Mouse (Mus musculus) E14TG2a.4 (cell line): ENCODE measurements at regions not wholly inside any gene's neighbourhood (a gene's known extent, or its start where the extent isn't known, plus 50 kb on each side); places are given as distances from the start of the nearest gene placed in this dataset.
"Not testable (repeated sequence)": the region's sequence is repeated elsewhere in the genome, so short reads cannot be mapped to it uniquely, and the experiment has no call there.

Experiments used
- H3K27me3 ChIP-seq: 2 replicates; pipeline ENCODE4 v1.6.1; 2014; ENCODE audit warnings: low read length, control low read depth; ENCODE audit not compliant: insufficient read depth
- H3K36me3 ChIP-seq: 2 replicates; pipeline ENCODE4 v1.6.1; 2014; ENCODE audit warnings: low read length, control low read depth; ENCODE audit not compliant: insufficient read depth
- H3K4me1 ChIP-seq: replicated peaks from 2 replicates; pipeline ENCODE4 v1.6.1; 2014; ENCODE audit warnings: low read depth, low read length, control low read depth
- H3K4me3 ChIP-seq: replicated peaks from 2 replicates; pipeline ENCODE4 v1.5.1; 2014; ENCODE audit warnings: mild to moderate bottlenecking, low read length
- H3K9me3 ChIP-seq: 2 replicates; pipeline ENCODE4 v1.6.1; 2014; ENCODE audit warnings: low read length, control low read depth
- CTCF ChIP-seq: conservative IDR thresholded peaks from 2 replicates; pipeline ENCODE4 v1.5.1; 2014; ENCODE audit warnings: low read length
- NANOG ChIP-seq: IDR thresholded peaks from 2 replicates; pipeline ENCODE4 v1.6.1; 2014; ENCODE audit warnings: borderline replicate concordance, low read length, mixed read lengths
- POU5F1 ChIP-seq: IDR thresholded peaks from 2 replicates; pipeline ENCODE4 v1.6.1; 2014; ENCODE audit warnings: low read length, borderline replicate concordance

DNA sequence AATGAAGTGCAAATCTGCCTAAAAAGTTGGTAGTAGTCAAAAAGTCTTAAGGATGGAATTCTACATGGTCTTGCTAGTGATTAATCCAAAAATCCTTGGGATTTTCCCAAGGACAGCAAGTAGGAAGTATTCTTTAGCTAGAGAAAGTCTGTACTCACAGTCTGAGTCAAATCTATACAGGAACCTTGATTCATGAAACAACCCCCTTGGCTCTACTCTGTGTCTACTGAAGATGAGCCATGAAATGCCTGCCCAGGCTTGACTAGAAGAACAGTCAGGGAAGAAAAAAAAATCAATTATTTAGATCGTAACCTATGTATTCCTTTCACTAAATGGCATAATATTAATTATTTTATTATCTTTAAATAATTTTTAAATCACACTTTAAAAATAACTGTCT is 454.2 kb downstream of the Inhba start:
- Histone ChIP-seq H3K27me3 (no peaks in the 10 kb centered on the region), H3K4me1 (no peaks in the 10 kb centered on the region), H3K36me3 (no peaks in the 10 kb centered on the region), H3K9me3 (no peaks in the 10 kb centered on the region), H3K4me3 (no peak overlapping the region)
- TF ChIP-seq POU5F1: no peak
- TF ChIP-seq CTCF: no peak
- TF ChIP-seq NANOG: no peak

DNA sequence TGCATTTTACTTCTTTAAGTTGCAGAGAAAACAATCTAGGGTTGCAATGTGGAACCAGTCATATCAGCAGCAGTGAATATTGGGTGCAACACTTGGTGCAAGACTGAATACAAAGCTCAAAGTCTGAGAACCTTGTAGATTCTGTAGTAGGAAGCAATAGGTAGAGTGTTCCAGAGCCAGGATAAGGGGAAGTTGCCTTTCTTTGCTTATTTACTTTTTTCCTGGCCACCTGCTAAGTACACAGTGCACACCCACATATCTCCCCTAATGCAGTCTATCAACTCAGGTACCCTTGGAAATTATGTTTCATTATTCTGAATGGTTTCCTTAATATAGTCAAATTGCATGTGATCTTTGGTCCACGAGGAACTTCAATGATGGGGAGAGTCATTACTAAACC is 464.9 kb downstream of the Inhba start:
- H3K27me3 ChIP-seq: no peaks in the 10 kb centered on the region
- H3K9me3 ChIP-seq: no peaks in the 10 kb centered on the region
- no peaks in the 10 kb centered on the region for H3K36me3 ChIP-seq
- H3K4me1 ChIP-seq: no peaks in the 10 kb centered on the region
- H3K4me3 ChIP-seq: no peak overlapping the region
- no peak for TF ChIP-seq CTCF
- TF ChIP-seq POU5F1: no peak
- no peak for TF ChIP-seq NANOG

DNA sequence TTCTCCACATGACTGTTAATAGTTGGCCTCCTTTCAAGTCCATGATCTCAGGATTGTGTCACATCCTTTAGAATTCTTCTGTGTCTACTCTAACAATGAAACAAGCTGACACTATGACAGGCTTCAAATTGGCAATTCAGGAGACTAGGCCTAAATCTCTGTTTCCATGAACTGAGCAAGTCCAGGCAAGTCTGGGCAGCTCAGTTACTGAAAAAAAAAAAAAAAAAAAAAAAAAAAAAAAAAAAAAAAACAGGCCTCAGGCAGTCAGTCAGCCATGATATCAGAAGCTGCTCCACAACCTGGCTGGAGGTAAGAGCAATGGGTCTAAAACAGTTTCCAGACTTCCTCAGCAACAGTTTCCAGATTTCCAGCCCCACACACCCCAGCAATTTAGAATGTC is 475.6 kb downstream of the Inhba start:
- no peaks in the 10 kb centered on the region for H3K4me1 ChIP-seq
- TF ChIP-seq CTCF (no peak), NANOG (no peak), POU5F1 (no peak)
- peaks cover 8% of the 10 kb centered on the region; the same call in 1 of the 2 replicates for H3K9me3 ChIP-seq
- no peaks in the 10 kb centered on the region for H3K27me3 ChIP-seq
- no peaks in the 10 kb centered on the region for H3K36me3 ChIP-seq
- no peak overlapping the region for H3K4me3 ChIP-seq

DNA sequence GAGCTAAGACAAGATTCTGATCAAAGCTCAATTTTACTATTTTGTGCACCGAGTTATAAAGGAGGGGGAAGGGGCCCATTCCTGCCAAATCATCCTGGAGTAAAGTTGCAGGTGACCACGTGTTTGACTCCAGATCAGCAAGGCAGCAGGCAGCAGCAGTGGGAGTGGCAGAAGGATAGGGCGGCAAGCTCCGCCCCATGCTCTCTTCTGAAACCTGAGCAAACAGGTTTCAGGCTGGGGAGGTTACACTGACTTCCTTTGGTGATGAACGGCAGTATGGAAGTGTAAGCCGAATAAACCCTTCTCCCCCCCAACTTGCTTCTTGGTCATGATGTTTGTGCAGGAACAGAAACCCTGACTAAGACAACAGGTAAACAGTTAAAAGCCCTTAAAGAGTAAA is 479.0 kb downstream of the Inhba start:
- not testable (repeated sequence) for H3K4me1 ChIP-seq, H3K4me3 ChIP-seq, H3K27me3 ChIP-seq, H3K9me3 ChIP-seq, H3K36me3 ChIP-seq

DNA sequence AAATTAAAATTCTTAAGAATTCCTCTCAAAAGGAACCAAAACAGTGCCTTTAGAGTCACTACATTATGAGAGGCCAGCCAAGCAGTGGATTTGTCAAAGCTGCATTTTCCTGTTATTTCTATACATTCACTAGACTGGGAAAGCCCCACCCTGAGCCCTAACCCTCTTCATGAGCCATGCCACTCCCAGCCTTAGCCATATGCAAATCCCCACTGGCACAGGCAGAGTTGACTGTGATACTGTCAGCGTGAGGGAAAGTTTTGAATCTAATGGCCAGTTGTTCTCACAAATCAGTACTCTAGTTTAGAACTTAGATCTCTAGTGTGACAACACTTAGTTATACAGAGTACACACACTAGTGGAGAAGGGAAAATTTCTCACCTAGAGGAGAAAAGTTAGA is 486.4 kb downstream of the Inhba start:
- Histone ChIP-seq H3K4me3 (no peak overlapping the region), H3K4me1 (0 out of 2 replicates have a peak, but pooled peaks cover 4% of the 10 kb centered on the region), H3K36me3 (no peaks in the 10 kb centered on the region), H3K9me3 (peaks cover 11% of the 10 kb centered on the region), H3K27me3 (no peaks in the 10 kb centered on the region)
- TF ChIP-seq CTCF (no peak), POU5F1 (no peak), NANOG (no peak)

DNA sequence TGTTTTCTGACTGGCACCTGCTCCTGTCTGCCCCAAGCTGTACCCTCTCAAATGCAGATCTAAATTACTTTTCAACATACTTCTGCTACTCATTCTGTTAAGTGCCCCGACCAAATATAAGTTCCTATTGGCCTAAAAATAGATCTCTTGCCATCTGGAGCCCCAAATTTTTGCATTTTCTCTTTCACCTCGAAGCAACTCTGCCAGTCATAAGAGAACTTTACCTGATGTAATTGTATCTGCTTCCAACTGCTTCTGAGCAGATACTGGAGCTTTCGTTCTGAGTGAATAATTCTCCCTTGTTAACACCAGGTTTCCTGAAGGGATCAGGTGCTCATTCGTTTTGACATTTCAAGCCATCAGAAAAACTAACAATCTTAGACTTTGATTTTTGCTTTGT is 501.2 kb downstream of the Inhba start:
- Histone ChIP-seq H3K9me3 (no peaks in the 10 kb centered on the region), H3K27me3 (no peaks in the 10 kb centered on the region), H3K36me3 (no peaks in the 10 kb centered on the region), H3K4me1 (no peaks in the 10 kb centered on the region), H3K4me3 (no peak overlapping the region)
- TF ChIP-seq POU5F1 (no peak), CTCF (no peak), NANOG (no peak)

DNA sequence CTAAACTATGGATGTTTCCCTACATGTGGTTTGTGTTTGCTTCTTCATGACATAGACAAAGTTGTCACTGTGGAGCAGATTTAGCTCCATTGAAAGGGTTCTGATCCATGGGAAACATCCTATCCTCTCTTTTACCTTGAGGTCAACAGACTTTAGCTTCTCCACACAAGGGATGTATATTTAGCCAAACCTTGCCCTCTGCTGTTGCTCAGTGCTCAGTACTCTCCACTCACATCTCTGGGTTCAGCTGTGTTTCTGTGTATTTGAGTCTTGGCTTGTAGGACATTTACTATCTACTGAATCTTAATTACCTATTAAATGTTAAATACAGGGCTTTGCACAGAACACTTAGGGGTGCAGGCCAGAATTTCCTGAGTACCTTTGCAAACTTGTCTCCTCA is 503.5 kb downstream of the Inhba start:
- H3K9me3 ChIP-seq: no peaks in the 10 kb centered on the region
- TF ChIP-seq NANOG (no peak), CTCF (no peak), POU5F1 (no peak)
- H3K4me3 ChIP-seq: no peak overlapping the region
- H3K4me1 ChIP-seq: no peaks in the 10 kb centered on the region
- H3K36me3 ChIP-seq: no peaks in the 10 kb centered on the region
- no peaks in the 10 kb centered on the region for H3K27me3 ChIP-seq

DNA sequence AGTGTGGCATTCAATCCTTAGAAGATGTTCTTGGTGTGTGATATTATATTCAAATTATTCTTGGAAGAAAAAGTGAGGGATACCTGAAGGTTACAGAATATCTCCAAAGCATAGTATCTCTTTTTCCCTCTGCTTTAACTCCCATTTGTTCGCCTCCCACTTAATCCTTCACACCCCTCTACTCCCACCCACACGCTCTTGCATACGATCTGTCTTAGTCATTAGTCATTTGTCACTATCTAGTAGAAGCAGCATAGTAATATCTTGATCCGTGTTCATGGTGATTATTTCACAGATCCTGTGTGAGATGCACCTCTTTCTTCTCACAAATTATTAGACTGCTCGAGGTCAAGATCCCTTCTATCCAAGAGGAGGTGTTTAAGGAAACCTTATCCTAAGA is 517.4 kb downstream of the Inhba start:
- H3K36me3 ChIP-seq: no peaks in the 10 kb centered on the region

DNA sequence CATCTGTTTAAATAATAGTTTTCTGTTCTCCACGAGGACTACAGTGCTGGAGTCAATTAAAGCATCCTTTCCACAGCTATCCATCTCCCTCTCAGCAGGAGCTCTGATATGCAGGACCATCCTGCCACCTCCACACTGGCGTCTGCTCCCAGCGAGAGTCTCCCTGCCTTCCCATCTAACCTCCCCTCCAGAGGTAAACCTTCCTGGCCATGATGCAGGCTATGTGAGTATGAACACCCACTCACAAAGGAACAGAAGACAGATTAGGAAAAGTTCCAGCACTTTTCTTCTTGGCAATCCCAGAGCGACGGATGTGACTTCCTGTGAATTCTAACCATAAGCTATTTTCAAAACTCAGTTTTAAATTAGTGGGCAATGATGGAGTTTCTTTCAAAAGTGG is 532.1 kb downstream of the Inhba start:
- H3K4me3 ChIP-seq: no peak overlapping the region
- TF ChIP-seq CTCF (no peak), POU5F1 (no peak), NANOG (no peak)
- no peaks in the 10 kb centered on the region for H3K9me3 ChIP-seq
- H3K36me3 ChIP-seq: no peaks in the 10 kb centered on the region
- no peaks in the 10 kb centered on the region for H3K4me1 ChIP-seq
- H3K27me3 ChIP-seq: no peaks in the 10 kb centered on the region

More for the DNA sequence above, 517.4 kb downstream of the Inhba start:
- TF ChIP-seq NANOG: no peak
- TF ChIP-seq CTCF: no peak
- TF ChIP-seq POU5F1: no peak
- no peak overlapping the region for H3K4me3 ChIP-seq
- H3K4me1 ChIP-seq: no peaks in the 10 kb centered on the region
- H3K9me3 ChIP-seq: no peaks in the 10 kb centered on the region
- H3K27me3 ChIP-seq: no peaks in the 10 kb centered on the region

DNA sequence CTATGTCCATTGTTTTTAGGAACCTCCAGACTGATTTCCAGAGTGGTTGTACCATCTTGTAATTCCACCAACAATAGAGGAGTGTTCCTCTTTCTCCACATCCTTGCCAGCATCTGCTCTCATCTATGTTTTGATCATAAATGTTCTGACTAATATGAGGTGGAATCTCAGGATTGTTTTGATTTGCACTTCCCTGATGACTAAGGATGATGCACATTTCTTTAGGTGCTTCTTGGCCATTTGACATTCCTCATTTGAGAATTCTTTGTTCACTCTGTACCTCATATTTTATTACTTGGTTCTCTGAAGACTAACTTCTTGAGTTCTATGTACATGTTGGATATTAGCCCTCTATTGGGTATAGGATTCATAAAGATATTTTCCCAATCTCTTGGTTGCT is 538.4 kb downstream of the Inhba start:
- H3K27me3 ChIP-seq: no peaks in the 10 kb centered on the region
- H3K36me3 ChIP-seq: no peaks in the 10 kb centered on the region

More for the DNA sequence above, 538.4 kb downstream of the Inhba start:
- Histone ChIP-seq H3K9me3 (no peaks in the 10 kb centered on the region), H3K4me3 (no peak overlapping the region), H3K4me1 (no peaks in the 10 kb centered on the region)
- TF ChIP-seq NANOG (no peak), CTCF (no peak), POU5F1 (no peak)
